Mouse (Mus musculus) gastrocnemius, postnatal 25 days (tissue): Measurements from ENCODE around the gene Sh3bp5. TPM values are rescaled to one million over a fixed set of nuclear protein-coding genes. Genes with fewer than 3 reads are reported as not detected.
A peak's percentile ranks its signal among the peaks of the same experiment; 100 is the strongest.

Source experiments
- DNase-seq: peaks from one replicate; pipeline ENCODE4 v3.0.0; 2022
- total RNA-seq, 2 experiments: library from RNA; stranded (reverse); gene quantifications; 1 replicate in 1 of 2; 2 replicates in 1 of 2; pipeline ENCODE4 v1.2.3; 2021

Sh3bp5 gene
- total RNA-seq, 2 experiments from 2014 or later: 33.9 to 46.8 TPM

DNA sequence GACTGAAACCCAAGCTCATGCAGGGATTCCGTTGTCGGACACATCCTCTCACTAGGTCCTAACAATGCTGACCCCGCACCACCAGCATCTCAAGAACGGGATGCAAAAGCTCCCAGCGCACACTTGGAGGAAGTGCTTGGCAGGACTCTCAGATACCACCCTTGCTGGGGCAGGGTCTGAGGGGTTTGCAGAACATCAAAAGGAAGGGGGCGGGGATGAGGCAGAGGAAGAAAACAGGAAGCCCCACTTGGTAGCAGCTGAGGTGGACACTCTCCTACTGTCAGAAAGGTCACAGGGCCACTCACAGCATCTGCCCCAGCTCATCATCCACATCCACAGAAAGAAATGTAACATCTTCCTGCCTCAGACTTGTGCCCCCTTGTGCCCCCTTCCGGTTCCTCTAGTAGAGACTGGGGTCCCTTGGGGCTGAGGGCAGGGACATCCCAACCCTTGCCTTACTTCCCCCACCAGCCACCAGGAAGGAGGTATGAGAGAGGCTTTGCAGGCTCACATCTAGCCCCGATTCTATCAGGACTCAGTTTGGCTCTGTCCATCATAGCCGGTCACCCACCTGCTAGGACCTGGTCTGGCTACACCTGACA is 25.7 kb downstream of the Sh3bp5 start:
- no peak for DNase-seq

DNA sequence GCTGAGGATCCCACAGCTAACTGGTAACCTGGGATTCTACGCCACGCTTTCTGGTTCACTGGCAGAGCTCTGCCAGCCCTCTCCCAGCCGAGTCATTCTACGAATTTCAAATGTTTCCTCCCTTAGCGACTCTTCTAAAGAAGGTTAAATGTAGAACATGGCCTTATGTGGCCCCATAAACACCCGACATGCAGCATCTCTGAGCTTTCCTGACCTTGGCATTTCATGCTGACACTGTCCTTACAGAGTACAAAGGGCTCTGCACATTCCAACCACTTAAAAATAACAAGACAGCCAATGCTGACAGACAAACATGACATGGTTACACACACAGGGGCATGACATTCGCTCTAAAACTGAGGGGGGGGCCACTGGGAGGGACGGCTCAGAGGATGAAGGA is 27.2 kb downstream of the Sh3bp5 start:
- no peak for DNase-seq

DNA sequence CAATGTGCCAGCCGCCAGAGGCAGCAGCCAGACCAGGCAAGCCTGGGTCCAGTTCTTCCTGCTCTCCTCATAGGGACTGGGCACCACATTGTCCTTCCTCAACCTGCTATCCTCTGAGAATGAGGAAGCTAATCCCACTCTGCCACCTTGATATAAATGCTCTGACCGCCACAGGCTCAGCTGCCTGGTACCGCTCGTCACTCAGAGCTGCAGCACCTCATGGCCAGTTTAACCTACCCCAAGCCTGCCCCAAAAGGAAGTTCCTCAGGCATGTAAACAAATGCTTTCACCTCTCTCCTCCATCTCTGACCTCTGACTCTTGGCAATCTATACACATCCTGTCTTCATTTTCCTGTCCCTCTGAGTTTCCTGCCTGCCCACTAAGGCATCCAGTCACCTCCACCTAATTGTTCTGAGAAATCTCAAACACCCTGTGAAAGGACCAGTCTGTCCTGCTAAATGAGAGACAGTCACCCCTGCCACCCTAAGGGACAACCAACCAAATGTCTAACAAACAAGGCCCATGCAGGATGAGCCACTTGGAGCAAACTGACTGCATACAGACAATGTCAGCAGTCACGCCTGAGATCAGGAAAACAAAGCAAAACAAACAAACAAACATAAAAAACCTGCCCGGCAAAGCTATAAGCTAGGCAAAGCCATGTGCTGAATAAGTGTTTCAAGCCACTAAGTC is 27.8 kb downstream of the Sh3bp5 start:
- no peak for DNase-seq

DNA sequence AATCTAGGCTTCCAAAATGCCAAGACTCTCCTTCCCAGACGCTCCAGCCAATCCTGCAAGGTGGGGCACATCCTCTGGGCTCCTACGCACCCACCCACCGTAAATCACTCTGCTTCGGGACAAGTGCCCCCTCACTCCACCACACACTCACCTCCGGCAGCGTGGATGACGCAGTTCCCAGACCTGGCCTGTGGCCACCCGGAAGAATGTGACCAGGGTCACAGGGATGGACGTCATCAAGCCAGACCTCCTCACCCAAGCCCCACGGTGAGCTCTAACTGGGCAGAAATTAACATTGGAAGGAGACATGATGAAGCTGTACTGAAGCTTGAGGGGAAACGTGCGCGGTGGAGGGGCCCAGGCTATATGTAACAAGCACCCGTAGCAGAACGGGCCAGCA is 28.7 kb downstream of the Sh3bp5 start:
- no peak for DNase-seq

DNA sequence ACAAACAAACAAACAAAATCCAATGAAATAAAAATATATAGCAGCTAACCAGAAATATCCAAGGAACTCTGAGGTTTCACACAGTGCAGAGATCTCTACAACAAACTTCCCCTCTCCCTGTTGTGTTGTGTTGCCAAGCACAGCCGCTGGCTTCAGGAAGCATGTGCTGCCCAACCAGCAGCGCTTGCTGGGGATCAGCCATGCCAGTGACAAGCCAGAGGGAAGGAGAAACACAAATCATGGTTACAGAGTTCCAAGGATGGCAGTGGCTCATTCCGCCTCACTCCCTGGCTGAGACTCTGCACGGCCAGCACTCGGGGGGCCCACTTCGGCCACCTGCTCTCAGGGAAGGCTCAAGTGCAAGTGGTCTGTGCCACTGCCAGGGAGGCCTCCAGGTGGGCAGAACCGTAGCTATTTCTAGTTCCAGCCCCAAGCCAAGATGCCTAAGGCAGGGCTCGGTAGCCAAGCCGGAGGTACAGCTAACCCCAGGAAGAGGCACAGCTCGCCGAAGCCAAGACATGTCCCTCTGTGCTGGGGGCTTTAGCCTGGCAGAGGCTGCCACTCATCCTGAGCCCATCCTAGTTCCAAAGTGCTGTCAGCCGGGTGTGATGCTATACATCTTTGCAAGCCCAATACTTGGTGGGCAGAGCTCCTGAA is 29.6 kb downstream of the Sh3bp5 start:
- peak; percentile 74 for DNase-seq

DNA sequence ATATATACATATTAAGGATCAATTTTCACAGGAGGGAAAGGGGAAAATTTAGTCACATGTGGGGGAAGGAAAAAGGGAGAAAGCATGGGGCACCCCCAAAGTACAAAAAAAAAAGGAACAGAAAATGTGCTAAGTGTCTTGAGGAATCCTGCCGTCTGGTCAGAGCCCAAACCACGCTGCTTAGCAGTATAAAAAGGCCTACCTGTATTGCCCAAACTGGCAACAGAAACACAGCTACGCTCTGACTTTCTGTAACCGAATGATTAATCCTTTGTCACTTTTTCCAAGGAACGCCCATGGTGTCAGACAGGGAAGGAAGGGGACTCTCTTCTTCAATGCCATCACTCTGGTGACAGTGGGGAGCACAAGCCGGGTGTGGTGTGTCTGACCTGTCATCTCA is 30.2 kb downstream of the Sh3bp5 start:
- no peak for DNase-seq

DNA sequence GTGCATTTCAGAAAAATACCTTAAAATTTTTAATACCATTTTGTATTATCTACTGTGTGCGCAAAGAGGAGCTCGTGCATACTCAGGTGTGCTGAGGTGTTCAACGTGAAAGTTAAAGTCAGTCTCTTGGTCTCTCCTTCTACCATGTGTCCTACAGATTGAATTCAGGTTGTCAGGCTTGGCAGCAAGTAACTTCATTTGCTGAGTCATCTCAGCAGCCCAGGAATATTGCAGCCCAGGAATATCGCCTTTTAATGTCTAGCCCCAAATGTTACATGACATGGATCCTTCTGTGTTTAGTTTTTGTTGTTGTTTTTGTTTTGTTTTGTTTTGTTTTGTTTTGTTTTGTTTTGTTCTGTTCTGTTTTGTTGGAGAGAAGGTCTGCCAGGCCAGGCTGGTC is 31.2 kb downstream of the Sh3bp5 start:
- DNase-seq: no peak

DNA sequence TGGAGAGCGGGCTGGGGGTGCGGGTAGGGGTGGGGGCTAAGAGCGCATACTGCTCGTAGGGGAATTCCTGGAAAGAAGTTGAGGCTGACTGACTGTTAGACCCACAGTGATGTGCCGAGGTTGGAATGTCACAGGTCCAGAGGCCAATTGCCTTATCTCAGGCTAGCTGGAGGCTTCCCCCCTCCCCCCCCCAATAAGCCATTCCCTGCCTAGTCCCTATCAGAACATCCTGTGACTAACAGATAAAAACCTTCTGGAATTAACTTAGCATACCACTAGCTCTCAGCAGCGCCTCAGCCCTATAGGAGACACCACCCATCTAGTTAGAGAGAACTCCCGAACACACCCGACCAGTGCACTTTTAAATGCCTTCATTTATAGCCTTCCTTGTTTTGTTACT is 31.9 kb downstream of the Sh3bp5 start:
- DNase-seq: no peak

DNA sequence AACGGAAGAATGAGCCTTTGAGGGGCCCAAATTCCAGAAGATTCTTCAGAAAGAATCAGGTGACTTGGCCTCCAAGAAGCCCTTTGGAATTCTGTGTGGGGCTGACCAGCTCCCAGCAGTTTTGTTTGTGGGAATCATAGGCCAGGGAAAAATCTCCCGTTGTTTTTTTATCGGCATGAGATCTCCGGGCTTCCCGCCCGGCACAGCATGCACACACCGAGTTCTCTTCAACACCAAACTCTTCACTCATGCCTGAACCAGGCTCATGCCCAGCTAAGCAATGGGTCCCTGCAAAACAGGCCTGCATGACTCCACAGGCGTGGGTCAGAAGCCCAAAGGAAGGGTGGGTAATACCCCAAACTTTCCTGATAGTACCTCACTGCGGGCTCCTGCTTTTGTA is 32.3 kb downstream of the Sh3bp5 start:
- DNase-seq: no peak

DNA sequence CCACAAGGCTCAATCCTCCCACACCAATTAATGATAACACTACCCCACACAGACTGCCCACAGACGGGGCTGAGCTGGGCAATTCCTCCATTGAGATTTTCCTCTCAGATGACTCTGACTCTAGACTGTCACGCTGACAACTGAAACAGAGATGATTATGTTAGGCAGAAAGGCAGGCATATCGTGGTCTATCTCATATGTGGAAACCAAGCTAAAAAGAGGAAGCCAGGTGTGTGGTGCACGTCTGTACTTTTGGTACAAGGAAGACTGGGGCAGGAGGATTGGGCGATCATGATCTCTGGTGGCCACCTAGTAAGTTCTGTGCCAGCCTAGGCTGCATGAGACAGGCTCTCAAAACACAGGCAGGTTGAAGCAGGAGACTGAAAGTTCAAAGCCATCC is 33.2 kb downstream of the Sh3bp5 start:
- DNase-seq: no peak

DNA sequence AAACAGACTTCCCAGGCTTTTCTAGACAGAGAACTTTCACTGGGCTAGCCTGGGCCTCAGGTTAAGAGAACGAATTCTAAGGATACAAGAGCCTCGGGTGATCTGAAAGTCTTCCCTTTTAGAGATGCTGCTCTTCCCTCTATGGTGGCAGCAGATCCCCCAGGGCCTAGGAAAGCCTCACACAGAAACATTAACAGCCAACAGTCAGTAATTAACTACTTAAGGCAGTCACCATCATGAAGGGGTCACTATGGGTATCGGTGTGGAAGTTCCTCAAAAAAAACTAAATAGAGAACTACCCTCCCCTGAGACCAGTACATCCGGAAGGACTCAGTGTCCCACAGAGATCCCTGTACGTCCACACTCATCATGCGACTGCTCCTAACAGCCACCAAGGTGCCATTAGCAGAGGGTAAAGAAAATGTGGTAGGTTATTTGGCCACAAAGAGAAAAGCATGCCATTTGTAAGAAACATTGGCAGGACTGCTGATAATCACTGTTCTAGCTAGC is 33.9 kb downstream of the Sh3bp5 start:
- DNase-seq: no peak

DNA sequence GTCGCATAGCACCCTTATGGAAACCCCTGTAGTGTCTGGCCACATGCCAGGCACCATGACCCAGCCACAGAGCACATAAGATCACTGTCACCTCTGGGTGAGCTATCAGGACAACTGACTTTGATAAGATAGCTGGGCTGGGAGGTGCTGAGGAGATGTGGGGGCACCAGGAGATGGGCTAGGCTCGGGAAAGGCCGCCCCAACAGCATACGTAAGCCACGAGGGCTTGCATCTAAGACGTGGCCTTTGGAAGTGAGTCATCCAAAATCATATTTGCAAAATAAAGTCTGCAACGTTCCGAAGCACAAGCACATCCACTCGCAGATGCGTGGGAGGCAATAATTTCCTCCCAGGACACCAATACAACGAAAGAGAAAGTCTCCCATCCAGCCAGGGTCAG is 35.0 kb downstream of the Sh3bp5 start:
- DNase-seq: no peak

DNA sequence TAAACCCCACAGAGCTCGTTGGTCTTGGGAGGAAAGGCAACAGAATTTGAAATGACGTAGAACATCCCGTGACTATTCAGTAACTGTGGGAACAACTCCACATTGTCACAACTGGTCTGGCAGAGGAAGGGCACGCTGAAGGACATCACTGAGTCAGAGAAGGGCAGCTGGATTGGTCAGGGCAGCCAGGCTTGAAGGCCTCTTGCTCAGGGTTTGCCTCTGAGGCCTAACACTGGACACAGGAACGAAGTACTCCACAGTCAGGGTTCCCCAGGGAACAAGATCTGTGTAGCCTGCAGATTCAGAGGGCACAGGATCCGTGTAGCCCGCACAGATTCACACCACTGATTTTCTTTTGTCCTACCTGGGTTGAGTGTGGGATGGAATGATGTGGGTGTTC is 35.6 kb downstream of the Sh3bp5 start:
- no peak for DNase-seq

DNA sequence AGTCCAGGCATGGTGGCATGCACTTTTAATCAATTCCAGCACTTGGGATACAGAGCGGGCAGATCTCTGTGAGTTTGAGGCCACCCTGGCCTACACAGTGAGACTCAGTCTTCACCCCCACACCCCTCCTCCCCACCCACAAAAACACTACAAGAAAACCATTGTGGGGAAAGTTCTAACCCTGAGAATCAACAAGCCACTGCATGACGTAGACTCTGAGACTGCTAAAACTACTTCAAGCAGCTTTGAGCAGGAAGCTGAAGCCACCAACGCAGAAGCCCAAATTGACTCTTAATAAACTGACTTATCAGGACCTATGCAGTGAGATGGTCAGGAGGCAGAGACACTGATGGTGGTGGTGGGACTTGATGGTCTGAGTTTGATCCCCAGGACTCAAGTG is 36.6 kb downstream of the Sh3bp5 start:
- no peak for DNase-seq

DNA sequence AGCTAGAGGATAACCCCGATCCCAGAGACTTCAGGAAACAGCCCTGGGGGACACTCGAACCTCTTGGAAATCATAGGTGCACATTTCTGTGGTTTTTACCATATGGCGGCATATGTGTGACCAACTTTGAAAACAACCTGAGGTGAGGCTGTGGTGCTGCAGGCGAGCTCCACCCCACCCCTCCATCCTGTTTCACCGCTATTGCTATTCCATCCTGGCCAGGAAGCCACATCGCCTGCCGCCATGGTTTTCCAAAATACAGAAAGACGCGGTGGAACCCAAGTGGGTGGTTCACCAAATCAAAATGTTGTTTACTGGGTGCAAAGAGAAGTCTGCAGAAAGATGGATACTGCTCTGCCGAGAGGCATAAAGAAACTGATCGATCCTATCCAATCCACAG is 37.1 kb downstream of the Sh3bp5 start:
- DNase-seq: no peak

DNA sequence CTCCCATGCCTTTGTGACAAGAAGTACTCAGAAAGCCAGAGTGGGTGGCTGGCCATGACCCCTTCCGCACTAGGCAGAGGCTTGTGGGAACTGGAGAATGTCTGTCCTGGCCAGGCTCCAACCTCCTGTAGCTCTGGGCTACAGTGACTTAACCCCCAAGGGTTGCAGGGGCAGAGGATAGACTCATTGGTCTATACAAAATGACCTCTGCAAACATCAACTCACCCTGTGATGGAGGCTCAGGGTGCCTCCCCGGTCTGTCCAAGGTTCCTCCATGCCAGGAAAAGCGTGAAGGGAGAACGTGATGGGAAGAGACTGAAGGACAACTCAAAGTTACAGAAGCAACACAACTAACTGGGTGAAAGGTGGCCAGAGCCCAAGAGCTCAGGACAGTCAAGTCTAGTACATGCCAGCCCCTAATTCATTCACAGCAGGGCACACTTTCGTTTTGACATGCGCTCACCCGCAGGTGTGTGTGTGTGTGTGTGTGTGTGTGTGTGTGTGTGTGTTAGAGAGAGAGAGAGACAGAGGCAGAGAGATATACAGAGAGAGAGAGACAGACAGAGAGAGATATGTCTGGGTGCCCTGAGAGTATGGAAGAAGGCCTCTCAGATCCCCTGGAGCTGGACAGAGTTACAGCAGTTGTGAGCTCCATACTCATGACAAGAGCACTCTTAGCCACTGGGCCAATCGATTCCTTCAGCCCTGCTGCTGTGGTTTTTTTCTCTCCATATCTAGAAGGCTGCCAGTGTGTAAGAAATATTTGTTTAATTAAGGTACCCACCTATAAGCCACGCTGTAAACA is 37.9 kb downstream of the Sh3bp5 start:
- DNase-seq: no peak

DNA sequence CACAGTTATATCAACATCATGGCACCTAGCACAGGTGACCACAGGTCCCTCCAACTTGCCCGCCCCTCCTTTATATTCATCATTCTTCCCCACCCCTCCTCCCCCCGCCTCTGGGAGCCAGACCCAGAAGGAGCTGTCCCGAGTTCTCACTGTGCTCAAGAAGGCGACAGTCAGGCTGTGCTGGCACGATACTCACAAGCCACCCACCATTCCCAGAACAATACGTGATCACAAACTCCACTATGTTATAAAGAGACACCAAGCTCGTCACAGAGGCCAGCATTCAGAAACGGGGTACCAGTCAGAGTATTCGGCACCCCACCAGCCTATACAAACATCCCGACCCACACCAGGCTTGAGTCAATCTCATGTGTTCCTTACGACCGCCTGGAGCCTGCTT is 38.5 kb downstream of the Sh3bp5 start:
- DNase-seq: no peak

DNA sequence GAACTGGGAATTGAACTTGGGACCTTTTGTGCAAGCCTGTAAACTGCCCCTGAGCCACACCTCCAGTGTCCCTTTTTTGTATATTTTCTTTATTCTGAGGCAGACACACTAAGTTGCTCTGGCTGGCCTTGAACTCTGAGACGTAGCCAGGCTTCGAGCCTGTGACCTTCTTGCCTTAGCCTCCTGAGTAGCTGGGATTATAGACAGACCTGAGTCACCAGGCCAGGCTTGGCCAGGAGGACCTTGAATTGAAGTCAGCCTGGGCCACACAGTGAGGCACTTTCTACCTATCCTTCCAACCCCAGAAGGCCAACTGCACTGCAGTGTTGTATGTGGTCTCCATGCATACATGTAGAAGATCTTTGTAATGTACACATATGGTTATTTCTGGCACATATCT is 39.5 kb downstream of the Sh3bp5 start:
- no peak for DNase-seq

DNA sequence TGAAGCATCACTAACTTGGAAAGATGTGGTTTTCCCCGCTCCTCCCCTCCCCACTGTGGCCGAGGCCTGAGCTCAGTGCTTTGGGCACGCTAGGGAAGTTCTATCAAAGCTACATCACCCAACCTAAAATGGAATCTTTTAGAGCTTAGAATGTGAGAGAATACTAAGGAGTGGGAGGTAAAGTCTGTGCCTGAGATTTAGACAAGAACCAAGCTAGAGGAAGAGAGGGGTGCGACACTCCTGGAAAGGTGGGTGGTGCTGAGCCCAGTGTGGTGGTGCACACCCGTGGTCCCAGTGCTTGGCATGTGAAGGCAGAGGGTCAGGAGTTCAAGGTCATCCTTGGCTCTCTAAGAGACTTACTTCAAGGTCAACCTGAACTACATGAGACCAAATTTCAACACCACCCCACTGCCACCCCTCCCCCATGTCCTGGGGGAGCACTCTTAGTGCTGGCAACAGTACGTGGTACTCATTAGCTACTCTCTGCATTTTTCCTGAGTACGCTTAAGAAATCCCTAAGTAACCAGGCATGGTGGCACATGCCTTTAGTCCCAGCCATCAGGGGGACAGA is 40.2 kb downstream of the Sh3bp5 start:
- DNase-seq: no peak

DNA sequence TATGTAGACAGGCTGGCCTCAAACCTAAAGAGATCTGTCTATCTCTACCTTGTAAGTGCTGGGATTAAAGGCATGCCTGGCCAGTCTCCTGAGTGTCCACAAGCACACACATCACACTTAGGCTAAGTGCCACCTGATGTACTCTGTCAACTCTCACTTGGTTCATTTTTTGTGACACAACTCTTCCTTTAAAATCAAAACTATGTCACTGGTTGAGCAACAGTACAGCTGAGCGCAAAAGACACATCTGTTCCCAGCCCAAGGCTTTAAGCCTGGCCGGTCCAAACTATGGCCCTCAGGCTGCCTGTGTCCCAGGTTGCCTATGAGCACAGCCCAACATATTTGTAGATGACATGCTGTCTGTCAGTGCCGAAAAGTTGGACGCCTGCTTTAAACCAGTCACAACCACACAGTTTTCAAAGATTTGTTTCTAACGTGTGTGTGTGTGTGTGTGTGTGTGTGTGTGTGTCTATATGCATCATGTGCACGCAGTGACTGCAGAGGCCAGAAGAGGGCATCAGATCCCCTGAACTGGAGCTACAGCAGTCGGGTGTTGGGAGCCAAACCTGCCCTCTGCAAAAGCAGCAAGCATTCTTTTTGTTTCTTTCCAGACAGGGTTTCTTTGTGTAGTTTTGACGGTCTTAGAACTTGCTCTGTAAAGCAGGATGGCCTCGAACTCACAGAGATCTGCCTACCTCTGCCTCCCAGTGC is 40.9 kb downstream of the Sh3bp5 start:
- no peak for DNase-seq

DNA sequence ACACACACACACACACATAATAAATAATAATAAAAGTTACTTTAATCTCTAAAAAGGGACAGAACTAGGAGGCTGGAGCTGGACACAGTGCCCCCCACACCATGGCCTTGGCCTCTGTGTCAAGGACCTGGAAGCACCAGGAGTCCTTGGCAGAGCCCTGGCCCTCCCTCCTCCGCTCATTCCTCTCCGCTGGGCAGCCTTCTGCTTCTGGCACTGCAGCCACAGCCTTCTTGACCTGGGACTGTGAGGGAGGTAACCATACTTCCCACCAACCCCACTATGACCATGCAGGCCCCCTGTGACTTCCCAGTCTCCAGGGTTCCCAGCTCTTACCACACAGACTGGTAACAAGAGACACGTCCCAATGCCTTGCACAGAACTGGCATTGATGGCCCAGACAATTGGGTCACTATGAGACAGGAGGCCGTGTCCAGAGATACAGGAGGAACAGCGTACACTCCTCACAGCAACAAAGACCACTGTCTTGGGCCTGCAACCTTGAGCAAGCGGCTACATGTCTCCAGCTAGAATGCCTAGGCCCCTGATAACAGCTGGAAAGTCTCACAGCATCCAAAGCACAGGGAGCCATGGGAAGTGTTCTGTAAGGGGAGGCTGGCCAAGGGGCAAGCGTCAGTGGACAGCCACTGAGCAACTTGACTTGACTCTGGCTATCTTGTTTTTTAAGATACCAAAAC is 41.8 kb downstream of the Sh3bp5 start:
- no peak for DNase-seq
